Mouse (Mus musculus): ENCODE measurements at regions not wholly inside any gene's neighbourhood (a gene's known extent, or its start where the extent isn't known, plus 50 kb on each side); places are given as distances from the start of the nearest gene placed in this dataset.

DNA sequence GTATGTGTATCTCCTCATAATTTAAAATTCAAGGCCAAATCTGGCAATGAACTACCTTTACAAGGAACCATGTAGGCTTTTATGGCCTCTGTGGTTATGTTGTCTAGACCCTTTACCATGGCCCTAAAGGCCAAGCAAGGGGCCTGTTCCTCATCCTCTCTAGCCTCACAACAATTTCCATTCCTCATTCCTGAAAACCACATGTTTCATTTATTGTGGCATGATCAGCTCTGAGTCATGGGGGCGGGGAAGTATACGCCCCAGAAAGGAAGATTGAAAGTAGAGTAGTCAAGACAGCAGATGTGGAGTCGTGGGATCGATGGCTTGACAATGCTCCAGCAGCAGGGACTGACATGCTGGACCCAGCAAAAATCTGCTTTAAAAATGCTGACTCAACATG lies 326.8 kb upstream of the Rnf219 start:
- no peak for DNase-seq (ENCODE audit: low spot score in 2 of 2)

DNA sequence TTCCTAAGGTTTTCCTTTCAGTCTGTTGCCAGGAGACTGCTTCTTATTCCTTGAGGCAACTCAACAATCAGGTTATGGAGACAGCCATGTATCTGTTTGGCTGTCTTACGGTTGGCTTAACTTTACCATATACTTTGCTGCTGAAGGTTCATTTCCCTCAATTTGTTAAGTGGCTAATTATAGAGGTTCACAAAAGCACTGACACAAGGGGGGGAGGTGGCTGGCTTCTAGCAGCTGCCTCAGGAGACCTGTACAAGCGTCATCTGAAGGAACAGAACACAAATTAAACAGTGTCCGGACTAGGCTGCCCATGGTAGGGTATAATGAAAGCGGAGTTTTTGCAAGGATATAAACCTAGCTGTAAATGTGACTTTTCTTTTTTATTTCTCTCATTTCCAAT lies 305.0 kb upstream of the Rnf219 start:
- DNase-seq (ENCODE audit: low spot score in 2 of 2): no peak

DNA sequence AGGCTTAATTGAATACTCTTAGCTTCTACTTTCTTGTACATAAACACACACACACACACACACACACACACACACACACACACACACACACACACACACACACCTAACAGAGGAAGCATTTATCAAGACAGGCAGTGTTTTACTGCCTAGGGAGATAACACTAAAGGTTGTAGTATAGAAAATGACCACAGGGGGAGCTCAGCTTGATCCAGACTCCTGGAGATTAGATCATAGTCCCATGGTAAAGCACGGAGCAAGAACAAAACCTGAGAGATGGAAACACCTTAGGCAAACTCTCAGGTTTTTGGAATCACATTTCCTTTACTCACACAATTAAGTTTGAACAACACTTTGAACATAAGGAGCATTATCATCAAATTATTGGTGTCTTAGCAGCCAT lies 302.5 kb upstream of the Rnf219 start:
- no peak for DNase-seq (ENCODE audit: low spot score in 2 of 2)

DNA sequence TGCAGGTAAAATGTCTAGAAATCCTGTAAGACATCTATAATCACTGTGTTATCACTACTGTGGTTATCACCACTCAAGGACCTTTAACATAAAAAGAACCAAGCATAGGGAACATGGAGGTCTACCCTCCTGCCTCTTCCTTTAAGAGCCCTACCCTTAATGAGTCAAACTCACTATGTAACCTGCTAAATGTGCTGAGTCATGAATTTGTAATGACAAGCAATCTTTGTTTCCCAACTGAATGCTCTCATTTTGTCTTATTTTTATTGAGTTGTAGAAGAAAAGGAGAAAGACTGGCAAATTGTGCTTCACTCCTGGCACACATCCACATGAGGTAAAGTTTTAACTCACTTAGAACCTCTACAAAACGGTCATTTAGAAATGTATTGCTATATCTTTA lies 301.8 kb upstream of the Rnf219 start:
- no peak for DNase-seq (ENCODE audit: low spot score in 2 of 2)

DNA sequence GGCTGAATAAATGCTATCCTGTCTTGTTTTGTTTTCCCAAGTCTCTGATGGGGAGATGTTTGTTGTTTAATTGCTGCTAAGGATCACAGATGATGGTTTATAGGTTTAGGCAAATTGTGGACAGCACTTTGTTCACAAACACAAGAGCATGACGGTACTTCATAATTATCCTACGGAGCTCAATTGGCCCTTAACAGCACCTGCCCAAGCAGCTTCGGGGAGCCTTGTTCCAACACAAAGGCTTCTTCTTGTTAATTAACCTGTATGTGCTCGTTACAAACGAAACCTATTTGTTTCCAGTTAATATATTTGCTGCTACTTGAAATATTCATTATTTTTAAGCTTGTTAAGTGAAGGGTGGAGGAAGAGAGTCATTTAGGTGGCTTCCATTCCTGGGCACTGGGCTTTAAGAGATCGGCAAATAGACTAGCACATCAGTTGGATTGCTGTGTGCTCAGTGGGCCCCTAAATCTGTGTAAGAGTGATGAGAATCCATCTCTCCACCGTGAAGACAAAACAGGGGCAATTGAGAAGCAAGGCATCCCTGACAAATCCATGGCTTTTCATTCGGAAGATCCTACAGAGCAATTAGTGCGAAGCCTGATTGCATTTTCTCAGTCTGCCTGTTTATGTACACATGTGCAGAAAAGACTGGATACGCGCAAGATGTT lies 299.6 kb upstream of the Rnf219 start:
- no peak for DNase-seq (ENCODE audit: low spot score in 2 of 2)

DNA sequence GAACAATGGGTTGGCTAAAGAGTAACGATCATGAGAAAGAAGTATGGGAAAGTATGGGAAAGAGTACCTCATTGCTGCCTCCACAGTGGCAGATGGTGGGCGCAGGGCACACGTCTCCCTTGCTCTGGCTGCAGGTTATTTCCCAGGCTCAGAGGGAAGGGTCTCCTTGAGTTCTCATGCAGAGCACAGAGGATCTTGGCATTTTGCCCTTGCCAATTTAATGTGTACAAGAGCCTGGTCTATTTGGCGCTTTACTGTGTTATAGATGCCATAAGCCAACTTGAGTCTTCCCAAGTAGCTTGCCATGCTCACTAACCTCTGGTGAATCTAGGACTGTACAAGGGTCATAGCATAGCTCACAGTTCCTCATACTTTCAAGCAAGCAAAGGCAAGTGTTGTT lies 296.7 kb upstream of the Rnf219 start:
- no peak for DNase-seq (ENCODE audit: low spot score in 2 of 2)

DNA sequence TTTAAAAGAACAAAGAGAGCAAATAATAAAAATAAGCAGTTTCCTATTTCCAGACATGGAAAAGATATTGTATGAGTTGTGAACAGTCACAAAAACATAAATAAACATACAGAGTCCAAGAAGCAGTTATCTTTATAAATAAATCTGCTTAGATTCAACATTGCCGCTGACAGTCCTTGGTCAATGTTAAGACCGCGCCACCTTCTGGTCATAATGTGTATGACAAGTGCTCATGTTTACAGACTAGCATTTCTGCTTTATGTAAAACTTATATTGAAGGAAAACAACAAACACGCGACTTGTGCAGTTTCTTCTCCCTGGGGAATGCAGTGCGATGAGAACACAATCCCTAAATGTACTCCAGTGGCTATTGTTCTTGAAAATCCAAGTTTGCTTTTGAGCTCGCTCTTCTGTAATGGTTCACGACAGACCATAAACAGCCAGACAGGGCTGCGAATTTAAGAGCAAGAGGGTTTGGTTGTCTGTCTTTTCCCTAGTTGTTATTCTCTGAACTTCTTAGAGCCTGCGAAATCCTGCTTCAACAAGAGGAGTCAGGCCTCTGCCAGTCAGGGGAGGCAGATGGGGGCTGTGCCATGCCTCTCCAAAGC lies 291.6 kb upstream of the Rnf219 start:
- DNase-seq (ENCODE audit: low spot score in 2 of 2): peak; percentile 71 to 87

DNA sequence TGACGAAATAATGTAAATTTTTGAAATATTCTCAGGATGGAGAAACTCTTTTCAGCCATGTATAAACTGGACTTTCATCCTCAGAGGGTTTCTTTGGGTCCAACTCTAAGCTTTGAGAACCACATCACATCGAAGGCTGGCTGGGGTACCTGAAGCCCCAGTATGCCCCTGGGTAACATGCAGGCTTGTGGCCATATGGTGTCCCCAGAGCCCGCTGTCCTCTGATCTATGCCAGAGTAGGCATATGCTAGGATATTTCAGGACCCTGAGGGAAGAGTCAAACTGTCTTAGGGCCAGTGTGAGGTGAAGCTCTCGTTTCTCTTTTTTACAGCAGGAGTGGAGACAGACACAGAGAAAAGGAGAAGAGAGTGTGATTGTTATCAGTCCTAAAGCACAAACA lies 289.6 kb upstream of the Rnf219 start:
- DNase-seq (ENCODE audit: low spot score in 2 of 2): no peak

DNA sequence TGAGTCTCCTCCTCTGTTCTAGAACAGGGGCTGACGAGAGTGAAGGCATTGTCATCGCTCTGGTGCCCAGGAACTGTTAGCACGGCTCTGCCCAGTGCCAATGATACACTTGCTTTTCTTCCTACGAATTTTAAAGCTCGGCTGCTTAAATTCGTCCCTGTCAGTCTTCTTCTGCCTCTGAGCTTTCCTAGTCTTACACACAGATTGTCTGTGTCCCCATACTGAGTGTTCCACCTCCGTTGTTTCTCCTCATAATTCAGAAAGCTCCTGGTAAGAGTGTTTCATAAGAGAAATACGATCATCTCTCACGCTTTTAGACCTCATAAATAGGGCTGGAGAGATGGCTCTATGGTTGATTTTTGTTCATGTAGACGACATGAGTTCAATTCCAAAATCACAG lies 282.9 kb upstream of the Rnf219 start:
- no peak for DNase-seq (ENCODE audit: low spot score in 2 of 2)

DNA sequence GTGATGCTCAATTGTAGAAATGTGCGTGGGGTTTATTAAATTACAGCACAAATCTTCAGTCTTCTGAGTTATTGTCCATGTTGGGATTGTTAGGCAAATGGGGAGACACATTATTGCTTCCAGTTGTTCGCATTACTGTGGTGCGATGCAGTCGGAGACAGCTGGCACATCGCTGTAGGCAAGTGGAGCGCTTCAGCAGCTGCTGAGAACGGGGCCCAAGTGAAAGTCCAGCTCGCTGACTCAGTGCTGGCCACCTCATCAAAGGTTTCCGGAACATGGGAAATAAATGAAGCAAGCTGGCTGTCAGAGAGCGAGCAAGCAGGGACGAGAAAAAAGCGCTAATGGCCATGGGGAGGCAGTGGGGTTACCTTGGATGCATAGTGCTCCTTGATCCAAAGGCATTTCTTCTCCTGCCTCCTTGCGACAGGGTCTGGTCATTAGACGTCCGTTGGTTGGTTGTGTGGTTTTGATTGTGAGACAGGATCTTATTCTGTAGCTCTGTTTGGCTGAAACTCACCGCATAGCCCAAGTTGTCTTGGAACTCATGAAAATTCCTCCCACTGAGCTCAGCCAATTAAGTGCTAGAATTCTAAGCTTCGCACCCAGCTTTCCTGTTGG lies 274.0 kb upstream of the Rnf219 start:
- DNase-seq (ENCODE audit: low spot score in 2 of 2): no peak

DNA sequence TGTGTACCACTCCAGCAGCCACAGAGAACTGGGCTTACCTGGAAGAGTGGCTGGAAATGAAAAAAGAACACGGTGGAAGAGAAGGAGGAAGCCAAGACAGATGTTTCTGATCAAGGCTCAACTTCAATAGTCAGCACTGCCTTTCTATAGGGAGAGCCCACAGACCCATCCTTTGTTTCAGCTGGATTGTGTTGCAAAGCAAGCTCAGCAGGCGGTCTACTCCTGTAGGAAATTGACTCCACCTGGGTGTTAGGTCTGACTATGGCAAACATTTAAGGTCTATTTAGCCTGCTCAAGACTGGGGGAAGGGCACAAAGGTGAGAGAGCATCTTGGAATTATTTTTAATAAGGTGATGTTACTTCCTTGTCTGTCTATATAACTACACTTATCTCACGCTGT lies 266.9 kb upstream of the Rnf219 start:
- no peak for DNase-seq (ENCODE audit: low spot score in 2 of 2)

DNA sequence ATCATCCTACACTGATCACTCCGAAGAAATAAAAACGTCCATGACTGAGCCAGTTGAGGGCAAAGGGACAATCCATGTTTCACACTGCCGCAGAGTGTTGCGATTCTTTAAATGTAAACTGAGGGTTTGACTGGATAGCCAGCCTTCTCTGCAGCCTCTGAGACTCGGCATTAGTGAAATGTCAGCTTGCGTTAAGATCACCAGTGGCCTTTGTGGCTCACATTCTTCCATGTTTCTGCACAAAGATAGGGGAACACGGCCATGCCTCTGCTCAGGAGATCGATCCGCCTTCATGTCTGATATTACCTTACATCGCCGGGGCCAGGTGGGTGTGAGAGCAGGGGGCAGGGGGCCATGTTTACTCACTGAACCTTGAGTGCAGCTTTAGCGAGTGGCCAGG lies 262.6 kb upstream of the Rnf219 start:
- DNase-seq (ENCODE audit: low spot score in 2 of 2): no peak

DNA sequence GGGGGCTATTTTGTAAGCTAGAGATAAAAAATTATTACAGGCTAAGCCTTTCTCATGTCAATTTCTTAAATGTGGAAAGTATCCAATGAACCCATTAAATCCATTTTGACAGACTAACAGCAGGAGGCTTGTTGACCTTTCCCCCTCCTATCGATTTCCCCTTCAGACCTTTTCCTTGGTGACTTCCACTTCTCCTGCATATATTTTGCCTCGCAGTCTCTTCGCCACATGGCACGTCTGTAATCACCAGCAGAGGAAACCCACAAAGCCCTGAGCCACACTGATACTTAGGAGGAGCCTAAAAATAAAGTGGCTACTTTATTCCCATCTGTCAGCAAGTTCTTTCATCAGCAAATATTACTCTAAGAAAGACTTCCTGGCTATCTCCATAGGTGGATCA lies 247.5 kb upstream of the Rnf219 start:
- DNase-seq (ENCODE audit: low spot score in 2 of 2): no peak

DNA sequence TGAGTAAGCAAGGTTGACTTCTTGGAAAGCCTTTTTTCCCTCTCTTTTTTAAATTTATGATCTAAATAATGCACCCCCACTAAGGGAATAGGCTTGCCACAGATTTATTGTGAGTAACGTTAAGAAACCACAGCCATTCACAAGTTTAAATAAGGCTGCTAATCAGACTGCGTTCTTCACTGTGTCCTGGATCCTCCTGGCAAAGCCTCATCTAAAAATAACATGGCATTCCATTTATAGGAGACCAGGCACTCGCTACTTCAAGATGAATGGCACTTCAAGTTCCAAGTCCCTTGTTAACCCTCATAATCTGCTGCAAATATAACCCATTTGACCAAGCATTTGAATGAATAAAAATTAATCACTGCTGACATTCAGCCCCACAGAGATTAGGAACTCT lies 211.8 kb upstream of the Rnf219 start:
- no peak for DNase-seq (ENCODE audit: low spot score in 2 of 2)

DNA sequence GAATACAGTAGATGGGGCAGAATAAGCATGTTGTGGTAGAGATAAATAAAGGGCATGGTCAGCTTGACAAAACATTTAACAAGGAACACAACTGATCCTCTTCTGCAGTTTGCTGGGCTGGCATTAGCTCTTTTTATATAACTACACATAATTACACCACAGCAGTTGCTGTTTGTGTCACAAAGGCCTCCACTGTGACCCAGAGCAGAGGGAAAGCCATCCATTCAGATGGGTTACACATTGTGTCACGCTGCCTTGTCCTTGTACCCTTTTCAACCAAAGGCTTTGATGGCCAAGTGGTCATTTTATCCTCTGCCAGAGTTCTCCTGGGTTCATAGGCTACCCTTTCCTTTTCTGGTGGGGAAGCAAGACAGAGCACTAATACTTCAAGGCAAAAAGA lies 209.6 kb upstream of the Rnf219 start:
- no peak for DNase-seq (ENCODE audit: low spot score in 2 of 2)

DNA sequence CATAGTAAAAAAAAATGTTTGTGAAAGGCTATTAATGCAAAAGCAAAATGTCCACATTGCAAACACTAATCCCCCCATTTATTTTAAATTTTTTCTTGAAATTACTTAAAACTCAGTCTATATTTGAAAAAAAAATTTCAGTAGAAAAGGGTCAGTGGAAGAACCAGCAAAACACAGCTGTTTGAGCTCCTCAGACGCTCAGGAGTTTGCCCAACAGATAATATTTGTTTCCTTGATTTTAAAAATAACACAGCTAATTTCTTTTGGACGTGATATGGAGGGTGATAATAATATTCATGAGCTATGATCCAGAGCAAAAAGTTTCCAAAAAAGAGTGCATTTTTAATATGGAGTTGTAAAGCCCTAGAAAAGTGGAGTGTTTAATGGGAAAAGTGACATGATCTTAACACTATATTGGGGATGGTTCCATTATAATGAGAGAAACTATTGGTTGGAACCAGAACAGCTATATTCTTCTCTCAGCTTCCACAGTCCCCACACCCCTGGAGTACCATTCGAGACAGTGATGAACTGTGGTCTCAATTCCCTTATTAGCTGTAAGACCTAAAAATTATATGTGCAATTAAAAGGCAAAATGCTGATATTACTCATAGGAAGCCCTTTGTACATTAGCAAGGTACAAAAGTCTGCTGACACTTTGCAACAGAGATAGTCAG lies 209.0 kb upstream of the Rnf219 start:
- DNase-seq (ENCODE audit: low spot score in 2 of 2): no peak

DNA sequence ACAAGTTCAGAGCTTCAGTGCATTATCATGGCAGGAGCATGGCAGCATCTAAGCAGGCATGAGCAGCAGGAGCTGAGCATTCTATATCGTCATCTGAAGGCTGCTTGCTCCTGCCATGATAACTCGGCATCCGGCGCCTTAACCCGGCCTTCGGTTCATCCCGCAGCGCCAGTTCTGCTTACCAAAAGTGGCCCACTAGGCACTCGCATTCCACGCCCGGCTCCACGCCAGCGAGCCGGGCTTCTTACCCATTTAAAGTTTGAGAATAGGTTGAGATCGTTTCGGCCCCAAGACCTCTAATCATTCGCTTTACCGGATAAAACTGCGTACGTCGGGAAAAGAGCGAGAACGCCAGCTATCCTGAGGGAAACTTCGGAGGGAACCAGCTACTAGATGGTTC lies 193.2 kb upstream of the Rnf219 start:
- DNase-seq (ENCODE audit: low spot score in 2 of 2): peak; percentile 87 to 92

DNA sequence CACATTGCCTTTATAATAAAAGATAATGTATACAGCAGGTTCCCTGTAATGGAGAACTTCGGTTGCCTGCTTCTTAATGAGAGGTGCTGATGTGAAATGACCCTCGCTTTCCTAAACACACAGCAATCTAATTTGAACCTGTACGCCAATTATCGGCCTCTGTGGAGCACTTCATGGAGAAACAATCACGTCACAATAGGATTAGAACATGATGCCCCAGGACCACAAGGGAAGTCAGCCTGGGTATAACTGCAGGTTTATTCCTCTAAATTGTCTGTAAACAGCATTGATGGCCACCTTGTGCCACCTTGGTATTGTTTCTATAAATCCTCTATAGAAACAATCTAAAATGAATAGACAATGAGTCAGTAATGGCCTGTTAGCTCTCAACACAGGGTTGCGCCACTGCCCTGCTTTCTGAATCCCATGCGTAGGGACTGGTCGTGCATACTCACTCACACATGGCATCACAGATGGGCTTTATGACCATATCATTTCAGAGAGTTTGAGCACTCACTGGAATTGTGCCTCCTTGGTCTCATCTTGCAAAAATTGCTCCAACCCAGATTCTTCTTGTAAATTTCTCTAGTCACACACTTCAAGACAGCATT lies 179.9 kb upstream of the Rnf219 start:
- no peak for DNase-seq (ENCODE audit: low spot score in 2 of 2)

DNA sequence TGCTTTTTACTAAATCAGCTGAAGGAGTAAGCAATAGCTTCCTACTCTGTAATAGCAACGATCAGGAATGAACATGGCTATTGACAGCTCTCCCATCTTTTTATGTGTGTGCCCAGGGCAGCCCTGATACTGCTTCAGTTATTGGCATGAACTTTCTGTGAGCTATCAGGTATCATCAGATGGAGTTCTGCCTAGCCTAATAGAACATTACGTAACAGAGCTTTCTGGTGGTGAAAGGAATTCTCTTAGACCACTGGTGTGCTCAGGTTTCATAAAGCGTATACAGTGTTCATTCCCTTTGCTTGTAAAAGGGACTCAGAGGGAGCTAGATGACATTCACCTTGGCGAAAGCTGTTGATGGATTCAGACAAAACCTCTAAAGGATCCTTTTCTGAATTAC lies 176.5 kb upstream of the Rnf219 start:
- no peak for DNase-seq (ENCODE audit: low spot score in 2 of 2)

DNA sequence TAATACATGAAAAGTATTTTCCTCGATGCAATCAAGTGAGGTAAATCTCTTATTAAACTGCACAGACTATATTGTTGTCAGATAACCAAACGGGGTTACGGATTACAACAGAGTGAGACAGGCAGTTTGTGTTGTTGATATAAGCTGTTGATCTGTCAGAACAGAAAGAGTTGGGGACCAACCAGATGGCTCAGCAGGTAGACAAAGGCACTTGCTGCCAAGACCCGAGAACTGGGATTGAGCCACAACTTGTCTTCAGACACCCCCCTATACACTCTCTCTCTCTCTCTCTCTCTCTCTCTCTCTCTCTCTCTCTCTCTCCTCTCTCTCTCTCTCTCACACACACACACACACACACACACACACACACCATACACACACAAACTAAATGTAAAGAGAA lies 172.7 kb upstream of the Rnf219 start:
- no peak for DNase-seq (ENCODE audit: low spot score in 2 of 2)

DNA sequence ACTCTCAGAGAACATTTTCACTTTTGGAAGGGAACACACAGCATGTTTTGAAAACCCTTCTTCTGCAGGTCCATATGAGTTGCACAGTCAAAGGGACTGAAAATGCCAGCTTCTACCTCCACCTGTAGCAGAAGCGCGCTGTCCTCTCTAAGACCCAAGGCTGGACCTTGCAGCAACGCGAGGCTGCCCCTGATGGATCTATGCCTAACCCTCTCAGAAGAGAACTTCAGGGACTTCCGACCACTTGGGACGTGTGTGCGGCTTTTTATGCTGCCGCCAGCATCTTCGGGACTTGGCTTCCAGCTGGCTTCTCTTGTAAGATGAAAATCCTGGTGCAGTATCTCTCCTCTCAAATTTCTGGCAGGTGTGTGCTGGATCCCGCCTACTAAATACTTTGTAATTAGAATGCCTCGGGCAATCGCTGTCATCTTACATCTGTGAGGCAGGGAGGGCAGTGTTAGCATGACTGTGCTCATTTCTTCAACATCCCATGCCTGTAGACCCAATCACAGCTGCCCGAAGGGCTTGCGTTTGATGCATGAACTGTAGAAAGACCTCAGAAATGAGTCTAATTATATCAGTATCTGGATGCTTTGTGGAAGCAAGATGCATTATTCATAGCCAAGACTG lies 171.8 kb upstream of the Rnf219 start:
- DNase-seq (ENCODE audit: low spot score in 2 of 2): no peak

DNA sequence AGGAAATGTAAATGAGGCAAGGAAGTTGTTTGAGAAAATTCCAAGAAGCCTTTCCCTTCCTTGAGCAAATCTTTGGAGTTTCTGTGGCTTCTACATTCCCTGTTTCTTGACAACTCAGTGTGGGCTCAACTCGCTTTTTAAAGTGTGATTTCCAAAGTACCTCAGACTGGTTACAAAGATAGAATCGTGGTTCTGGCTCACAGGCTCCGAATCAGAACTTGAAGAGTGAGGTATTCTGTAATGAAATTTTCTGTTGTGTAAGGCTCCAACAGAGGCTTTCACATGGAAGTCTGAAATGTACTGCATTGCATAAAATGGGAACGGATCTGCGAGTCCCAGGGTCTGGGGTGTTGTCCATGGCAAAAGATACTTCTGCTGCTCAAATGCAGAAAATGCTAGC lies 170.2 kb upstream of the Rnf219 start:
- DNase-seq (ENCODE audit: low spot score in 2 of 2): no peak
